Mouse (Mus musculus) liver, embryonic 16.5 days (tissue): ENCODE results near the gene Gdnf. TPM values are rescaled to one million over a fixed set of nuclear protein-coding genes. Genes with fewer than 3 reads are reported as not detected.

Experiments
- ATAC-seq: fragments of 200-750 bp; cut with Nextera tagmentation; 2 replicates; pipeline ENCODE4 v1.8.0; 2017; ENCODE audit warnings: low read depth, mild to moderate bottlenecking, moderate number of reproducible peaks, moderate library complexity
- H3K27ac ChIP-seq: fragments of 300-500 bp; sonication (generic); 2 replicates; pipeline ENCODE4 v1.5.1; 2014; ENCODE audit warnings: mild to moderate bottlenecking, low read length
- H3K27me3 ChIP-seq: fragments of 300-500 bp; sonication (generic); 2 replicates; pipeline ENCODE4 v1.6.1; 2014; ENCODE audit warnings: low read depth, low read length, mixed read lengths; ENCODE audit not compliant: control insufficient read depth, insufficient read depth
- H3K36me3 ChIP-seq: fragments of 300-500 bp; sonication (generic); 2 replicates; pipeline ENCODE4 v1.6.1; 2014; ENCODE audit warnings: mild to moderate bottlenecking; ENCODE audit not compliant: control insufficient read depth, insufficient read depth
- H3K4me1 ChIP-seq: fragments of 300-500 bp; sonication (generic); 2 replicates; pipeline ENCODE4 v1.6.1; 2014; ENCODE audit warnings: low read depth, low read length, mixed read lengths; ENCODE audit not compliant: control insufficient read depth
- H3K4me2 ChIP-seq: fragments of 300-500 bp; sonication (generic); 2 replicates; pipeline ENCODE4 v1.6.1; 2014; ENCODE audit warnings: low read depth, low read length, mixed read lengths
- H3K4me3 ChIP-seq: fragments of 300-500 bp; sonication (generic); 2 replicates; pipeline ENCODE4 v1.5.1; 2014; ENCODE audit warnings: low read depth, mild to moderate bottlenecking, low read length
- H3K9ac ChIP-seq: fragments of 300-500 bp; sonication (generic); 2 replicates; pipeline ENCODE4 v1.6.1; 2014; ENCODE audit warnings: low read depth, low read length
- H3K9me3 ChIP-seq: fragments of 300-500 bp; sonication (generic); replicated peaks from 2 replicates; pipeline ENCODE4 v1.6.1; 2016; ENCODE audit warnings: low read length; ENCODE audit not compliant: control insufficient read depth
- WGBS: fragments of 180-500 bp; shearing (Covaris S2); extraction: QIAGEN DNeasy Blood & Tissue Kit; methylation state at CpG from one replicate; pipeline ENCODE4 v1.1.7; 2014; ENCODE audit not compliant: insufficient replicate concordance; 5-methylcytosine and 5-hydroxymethylcytosine counted together
- polyA plus RNA-seq: library from polyadenylated mRNA; unstranded; fragments of >200 nt; fragmentation: Nextera tagmentation; extraction: Ambion mirVana; gene quantifications from 2 replicates; pipeline ENCODE4 v1.2.1, GENCODE M21; 2015

The Gdnf gene
- polyA plus RNA-seq, 1 experiment from 2014 or later: not detected

- ATAC-seq: no peak
- WGBS: 73% methylated on average over 22 of the region's 22 CpGs
Measured at GRCm38 (mm10) chr15:7877560-7878467, 67.2 kb downstream of the Gdnf start.

GRCm38 (mm10) chr15:7878861-7879260, 68.2 kb downstream of the Gdnf start:
- H3K4me2 ChIP-seq: no peak overlapping the region
- H3K27me3 ChIP-seq: no peaks in the 10 kb centered on the region
- no peak overlapping the region for H3K9ac ChIP-seq
- 83% methylated on average over 10 of the region's 10 CpGs for WGBS
- no peak overlapping the region for H3K27ac ChIP-seq
- H3K9me3 ChIP-seq: no peaks in the 10 kb centered on the region
- no peaks in the 10 kb centered on the region for H3K4me1 ChIP-seq
- no peaks in the 10 kb centered on the region for H3K36me3 ChIP-seq
- H3K4me3 ChIP-seq: no peak overlapping the region
- no peak for ATAC-seq

More at GRCm38 (mm10) chr15:7877560-7878467, 67.2 kb downstream of the Gdnf start:
- Histone ChIP-seq H3K27me3 (no peaks in the 10 kb centered on the region), H3K9ac (no peak overlapping the region), H3K4me2 (no peak overlapping the region), H3K4me1 (no peaks in the 10 kb centered on the region), H3K9me3 (no peaks in the 10 kb centered on the region), H3K4me3 (no peak overlapping the region), H3K36me3 (no peaks in the 10 kb centered on the region), H3K27ac (no peak overlapping the region)

- Histone ChIP-seq H3K36me3 (no peaks in the 10 kb centered on the region; the same call in 1 of the 2 replicates), H3K4me3 (no peak overlapping the region), H3K4me2 (no peak overlapping the region), H3K4me1 (no peaks in the 10 kb centered on the region), H3K9ac (no peak overlapping the region), H3K27ac (no peak overlapping the region), H3K27me3 (no peaks in the 10 kb centered on the region), H3K9me3 (no peaks in the 10 kb centered on the region)
- ATAC-seq: no peak
- 78% methylated on average over 7 of the region's 7 CpGs for WGBS
Measured at GRCm38 (mm10) chr15:7879956-7880355, 69.3 kb downstream of the Gdnf start.

GRCm38 (mm10) chr15:7884181-7884580, 73.5 kb downstream of the Gdnf start:
- H3K36me3 ChIP-seq: no peaks in the 10 kb centered on the region; the same call in 1 of the 2 replicates
- H3K4me1 ChIP-seq: no peaks in the 10 kb centered on the region
- no peak overlapping the region for H3K4me2 ChIP-seq
- no peaks in the 10 kb centered on the region for H3K9me3 ChIP-seq
- no peak overlapping the region for H3K27ac ChIP-seq
- H3K9ac ChIP-seq: no peak overlapping the region
- H3K4me3 ChIP-seq: no peak overlapping the region
- 80% methylated on average over 11 of the region's 11 CpGs for WGBS
- ATAC-seq: no peak
- H3K27me3 ChIP-seq: no peaks in the 10 kb centered on the region

GRCm38 (mm10) chr15:7885106-7885505, 74.5 kb downstream of the Gdnf start:
- H3K4me1 ChIP-seq: no peaks in the 10 kb centered on the region
- no peak overlapping the region for H3K4me2 ChIP-seq
- no peaks in the 10 kb centered on the region for H3K9me3 ChIP-seq
- 71% methylated on average over 10 of the region's 10 CpGs for WGBS
- no peaks in the 10 kb centered on the region for H3K27me3 ChIP-seq
- ATAC-seq: no peak
- H3K27ac ChIP-seq: no peak overlapping the region
- H3K9ac ChIP-seq: no peak overlapping the region
- no peak overlapping the region for H3K4me3 ChIP-seq
- H3K36me3 ChIP-seq: no peaks in the 10 kb centered on the region; the same call in 1 of the 2 replicates

- Histone ChIP-seq H3K4me2 (no peak overlapping the region), H3K27me3 (no peaks in the 10 kb centered on the region), H3K4me1 (no peaks in the 10 kb centered on the region), H3K27ac (no peak overlapping the region), H3K4me3 (no peak overlapping the region), H3K36me3 (no peaks in the 10 kb centered on the region; the same call in 1 of the 2 replicates), H3K9ac (no peak overlapping the region), H3K9me3 (no peaks in the 10 kb centered on the region)
- no peak for ATAC-seq
- 70% methylated on average over 8 of the region's 8 CpGs for WGBS
Measured at GRCm38 (mm10) chr15:7886591-7886990, 75.9 kb downstream of the Gdnf start.
